Mouse (Mus musculus) liver, adult 10 weeks (tissue): ENCODE data around the gene Sytl1. TPM values are rescaled to one million over a fixed set of nuclear protein-coding genes. Genes with fewer than 3 reads are reported as not detected.

Experiments used
- polyA plus RNA-seq: library from polyadenylated mRNA; stranded (reverse); fragments of 350-450 nt; fragmentation: Illumina TruSeq; extraction: RNeasy Lipid Tissue Mini Kit (QIAGEN cat#74804); gene quantifications from one replicate; pipeline ENCODE4 v1.2.3, GENCODE M21; 2014; ENCODE audit warnings: low read depth, low replicate concordance

Sytl1 gene
- not detected for polyA plus RNA-seq

GRCm38 (mm10) chr4:133262882-133263281, at the start of gene Sytl1:
Gene Sytl1 (minus strand): TSS chr4:133263113.

GRCm38 (mm10) chr4:133277104-133278026, 14.5 kb upstream of the Sytl1 start, which contains the start of gene Tmem222:
Gene Tmem222 (minus strand): TSS chr4:133277792.

GRCm38 (mm10) chr4:133240490-133240921, 22.4 kb downstream of the Sytl1 start, which contains the start of gene Map3k6:
Gene Map3k6 (plus strand): TSS chr4:133240818.

GRCm38 (mm10) chr4:133211751-133212561, 51.0 kb downstream of the Sytl1 start, which contains the start of the genes Cd164l2 and Gpr3:
Gene Cd164l2 (plus strand): TSS chr4:133212131.
Gene Gpr3 (minus strand): TSS chr4:133212536.

Other genes with a start within 250 kb of the Sytl1 start
- 13.8 TPM for gene Wasf2, start 132.6 kb downstream of the Sytl1 start, polyA plus RNA-seq
- gene Cd164l2, start 51.0 kb downstream of the Sytl1 start, polyA plus RNA-seq = not detected
- not detected for gene Gpr3, start 50.6 kb downstream of the Sytl1 start, polyA plus RNA-seq
- not detected for gene Map3k6, start 22.3 kb downstream of the Sytl1 start, polyA plus RNA-seq
- gene Tmem222, start 14.7 kb upstream of the Sytl1 start, polyA plus RNA-seq = 3.8 TPM
- gene Wdtc1, start 90.4 kb upstream of the Sytl1 start, polyA plus RNA-seq = 7.5 TPM
- gene Slc9a1, start 106.6 kb upstream of the Sytl1 start, polyA plus RNA-seq = 0.48 TPM
- gene Tent5b, start 217.0 kb upstream of the Sytl1 start, polyA plus RNA-seq = not detected
- not detected for gene Trnp1, start 235.4 kb upstream of the Sytl1 start, polyA plus RNA-seq